Mouse (Mus musculus) midbrain, postnatal 0 days (tissue): ENCODE results near the gene Tmem212. TPM values are rescaled to one million over a fixed set of nuclear protein-coding genes. Genes with fewer than 3 reads are reported as not detected.
A peak's percentile ranks its signal among the peaks of the same experiment; 100 is the strongest.

Experiments used
- ATAC-seq: fragments of 200-750 bp; cut with Nextera tagmentation; 2 replicates; pipeline ENCODE4 v1.8.0; 2017; ENCODE audit warnings: moderate number of reproducible peaks, mild to moderate bottlenecking, moderate TSS enrichment, moderate library complexity; ENCODE audit not compliant: low FRiP score
- DNase-seq: peaks from one replicate; pipeline ENCODE4 v3.0.0-alpha.2; 2015; ENCODE audit warnings: low spot score
- H3K27ac ChIP-seq: fragments of 300-500 bp; sonication (generic); 2 replicates; pipeline ENCODE4 v1.5.1; 2014; ENCODE audit warnings: low read depth, mild to moderate bottlenecking, low read length, mixed read lengths
- H3K27me3 ChIP-seq: fragments of 300-500 bp; sonication (generic); 2 replicates; pipeline ENCODE4 v1.6.1; 2014; ENCODE audit warnings: low read length, control low read depth, mixed read lengths; ENCODE audit not compliant: insufficient read depth
- H3K36me3 ChIP-seq: fragments of 300-500 bp; sonication (generic); 2 replicates; pipeline ENCODE4 v1.6.1; 2014; ENCODE audit warnings: low read length, control low read depth, mixed read lengths; ENCODE audit not compliant: insufficient read depth
- H3K4me1 ChIP-seq: fragments of 300-500 bp; sonication (generic); 2 replicates; pipeline ENCODE4 v1.6.1; 2014; ENCODE audit warnings: mild to moderate bottlenecking, control low read depth, antibody characterized with exemption, low read length, mixed read lengths; ENCODE audit not compliant: insufficient read depth
- H3K4me2 ChIP-seq: fragments of 300-500 bp; sonication (generic); 2 replicates; pipeline ENCODE4 v1.6.1; 2014; ENCODE audit warnings: low read depth, mild to moderate bottlenecking, low read length, mixed read lengths; ENCODE audit not compliant: poor library complexity, severe bottlenecking
- H3K4me3 ChIP-seq: fragments of 300-500 bp; sonication (generic); 2 replicates; pipeline ENCODE4 v1.5.1; 2014; ENCODE audit warnings: low read depth, mild to moderate bottlenecking, low read length, moderate library complexity
- H3K9ac ChIP-seq: fragments of 300-500 bp; sonication (generic); replicated peaks from 2 replicates; pipeline ENCODE4 v1.6.1; 2014; ENCODE audit warnings: mild to moderate bottlenecking, low read length, moderate library complexity, mixed read lengths; ENCODE audit not compliant: poor library complexity, severe bottlenecking
- H3K9me3 ChIP-seq: fragments of 300-500 bp; sonication (generic); 2 replicates; pipeline ENCODE4 v1.6.1; 2016; ENCODE audit warnings: low read length, control low read depth
- CTCF ChIP-seq: IDR thresholded peaks from 2 replicates; pipeline ENCODE4 v1.5.1; 2016; ENCODE audit warnings: antibody characterized with exemption, mild to moderate bottlenecking
- WGBS: fragments of 180-500 bp; shearing (Covaris S2); extraction: QIAGEN DNeasy Blood & Tissue Kit; methylation state at CpG from one replicate; pipeline ENCODE4 v1.1.7; 2014; 5-methylcytosine and 5-hydroxymethylcytosine counted together
- polyA plus RNA-seq: library from polyadenylated mRNA; unstranded; fragments of >200 nt; fragmentation: Nextera tagmentation; extraction: Ambion mirVana; gene quantifications from 2 replicates; pipeline ENCODE4 v1.2.1, GENCODE M21; 2015
- total RNA-seq: library from RNA; depleted of rRNA; stranded (reverse); fragments of >200 nt; gene quantifications from 2 replicates; pipeline ENCODE4 v1.2.3, GENCODE M21; 2014

The Tmem212 gene
- total and polyA plus RNA-seq, 2 experiments from 2014 or later: 4.8 to 9.6 TPM

DNA sequence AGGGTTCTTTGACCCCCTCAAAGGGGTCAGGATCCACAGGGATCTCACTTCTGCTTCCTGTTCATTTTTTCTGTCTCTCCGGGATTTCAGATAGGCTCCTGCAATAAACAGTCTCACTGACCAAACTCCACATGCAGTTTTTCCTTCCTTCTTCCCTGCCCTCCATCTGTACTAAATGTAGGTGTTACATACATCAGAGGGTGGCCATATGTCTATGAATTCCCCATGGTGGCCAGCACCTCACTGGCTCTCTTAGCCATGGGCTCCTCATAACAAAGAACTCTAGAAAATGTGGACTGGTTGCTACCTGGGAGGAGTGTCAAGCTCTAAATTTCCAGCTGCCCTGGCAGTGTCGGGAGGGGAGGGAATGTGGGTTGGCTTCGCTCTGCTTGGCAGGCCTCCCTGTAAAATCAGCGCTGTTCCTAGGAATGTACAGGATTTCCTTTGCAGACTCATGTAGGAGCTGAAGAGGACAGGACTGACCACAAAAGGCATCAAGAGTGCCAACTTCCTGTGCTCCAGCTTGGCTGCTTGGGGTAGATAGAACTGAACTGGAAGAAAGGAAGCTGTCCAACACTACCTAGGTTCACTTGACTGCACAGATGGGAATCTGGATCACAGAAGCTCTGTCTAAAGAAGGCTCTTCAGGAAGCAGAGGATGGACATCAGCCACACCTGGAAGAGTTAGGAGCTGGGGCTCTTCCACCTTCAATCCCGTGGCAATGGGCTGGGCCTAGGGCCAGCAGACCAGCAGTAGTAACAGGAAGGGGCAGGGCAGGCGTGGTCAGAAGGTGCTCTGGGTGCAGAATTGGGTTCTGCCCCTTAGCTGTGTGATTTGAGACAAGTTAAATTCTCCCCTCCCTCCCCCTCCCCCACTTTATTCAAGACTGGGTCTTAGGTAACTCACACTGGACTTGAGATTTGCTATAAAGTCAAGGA lies 14.0 kb downstream of the Tmem212 start:
- 84% methylated on average over 6 of the region's 6 CpGs for WGBS
- DNase-seq: no peak

GRCm38 (mm10) chr3:27878854-27879610 lies 17.1 kb downstream of the Tmem212 start:
- no peak overlapping the region for H3K27ac ChIP-seq
- 78% methylated on average over 7 of the region's 7 CpGs for WGBS

More for the DNA sequence above, 14.0 kb downstream of the Tmem212 start:
- no peaks in the 10 kb centered on the region for H3K36me3 ChIP-seq
- no peaks in the 10 kb centered on the region for H3K9me3 ChIP-seq
- no peak for TF ChIP-seq CTCF
- ATAC-seq: no peak
- H3K4me2 ChIP-seq: no peak overlapping the region
- H3K4me3 ChIP-seq: no peak overlapping the region
- H3K9ac ChIP-seq: no peak overlapping the region
- no peak overlapping the region for H3K27ac ChIP-seq
- no peaks in the 10 kb centered on the region for H3K27me3 ChIP-seq
- no peaks in the 10 kb centered on the region for H3K4me1 ChIP-seq

GRCm38 (mm10) chr3:27873268-27874073 lies 22.7 kb downstream of the Tmem212 start:
- peak overlapping the region; percentile 3; the same call in 1 of the 2 replicates for H3K27ac ChIP-seq
- no peak overlapping the region for H3K4me3 ChIP-seq
- DNase-seq (peak; percentile 37), ATAC-seq (peak; percentile 71)
- WGBS: 53% methylated on average over 9 of the region's 9 CpGs
- H3K4me1 ChIP-seq: no peaks in the 10 kb centered on the region
- no peaks in the 10 kb centered on the region for H3K9me3 ChIP-seq
- no peaks in the 10 kb centered on the region for H3K27me3 ChIP-seq
- H3K36me3 ChIP-seq: no peaks in the 10 kb centered on the region
- H3K9ac ChIP-seq: no peak overlapping the region
- no peak overlapping the region for H3K4me2 ChIP-seq
- no peak for TF ChIP-seq CTCF

More at GRCm38 (mm10) chr3:27878854-27879610, 17.1 kb downstream of the Tmem212 start:
- no peaks in the 10 kb centered on the region for H3K9me3 ChIP-seq
- no peaks in the 10 kb centered on the region for H3K27me3 ChIP-seq
- no peak for TF ChIP-seq CTCF
- no peak for ATAC-seq
- H3K9ac ChIP-seq: no peak overlapping the region
- no peaks in the 10 kb centered on the region for H3K36me3 ChIP-seq
- no peak for DNase-seq
- H3K4me1 ChIP-seq: no peaks in the 10 kb centered on the region
- H3K4me2 ChIP-seq: no peak overlapping the region
- no peak overlapping the region for H3K4me3 ChIP-seq

DNA sequence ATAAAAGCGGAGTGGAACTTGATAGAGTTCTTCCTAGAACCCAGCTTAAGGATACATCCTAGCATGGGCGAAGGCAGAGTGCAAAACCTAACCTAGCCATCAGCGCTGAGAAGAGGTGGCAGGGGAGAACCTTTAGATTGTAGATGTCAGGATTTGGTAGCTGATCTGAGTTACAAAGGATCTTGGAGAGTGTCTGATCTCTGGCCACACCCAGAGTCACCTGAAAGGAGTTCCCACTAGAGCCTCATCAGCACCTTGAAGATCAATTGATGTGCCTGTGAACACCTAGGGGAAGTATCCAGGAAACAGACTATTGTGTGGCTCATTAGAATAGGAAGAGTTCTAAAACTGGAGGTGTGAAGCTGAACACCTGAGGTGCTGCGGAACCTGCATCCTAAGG lies 23.7 kb downstream of the Tmem212 start:
- no peaks in the 10 kb centered on the region for H3K27me3 ChIP-seq
- no peak for ATAC-seq
- H3K9me3 ChIP-seq: no peaks in the 10 kb centered on the region

GRCm38 (mm10) chr3:27871891-27872290 lies 24.3 kb downstream of the Tmem212 start:
- DNase-seq (no peak), ATAC-seq (no peak)
- WGBS: 94% methylated on average over 3 of the region's 3 CpGs
- TF ChIP-seq CTCF: no peak
- no peaks in the 10 kb centered on the region for H3K27me3 ChIP-seq
- no peak overlapping the region for H3K27ac ChIP-seq
- no peak overlapping the region for H3K4me2 ChIP-seq
- no peaks in the 10 kb centered on the region for H3K36me3 ChIP-seq
- no peak overlapping the region for H3K4me3 ChIP-seq
- no peaks in the 10 kb centered on the region for H3K4me1 ChIP-seq
- H3K9me3 ChIP-seq: no peaks in the 10 kb centered on the region
- no peak overlapping the region for H3K9ac ChIP-seq

More for the DNA sequence above, 23.7 kb downstream of the Tmem212 start:
- no peaks in the 10 kb centered on the region for H3K4me1 ChIP-seq
- no peaks in the 10 kb centered on the region for H3K36me3 ChIP-seq
- H3K4me2 ChIP-seq: no peak overlapping the region
- no peak for TF ChIP-seq CTCF
- H3K27ac ChIP-seq: no peak overlapping the region
- H3K9ac ChIP-seq: no peak overlapping the region
- no peak overlapping the region for H3K4me3 ChIP-seq
- DNase-seq: no peak
- WGBS: 89% methylated on average over 4 of the region's 4 CpGs
